Mouse (Mus musculus) C2C12 (cell line): ENCODE results near the gene Gm4559. TPM values are rescaled to one million over a fixed set of nuclear protein-coding genes. Genes with fewer than 3 reads are reported as not detected.

Experiments used
- H3K27me3 ChIP-seq: one replicate; pipeline ENCODE4 v1.6.1; 2011; ENCODE audit not compliant: control insufficient read depth, insufficient read depth, insufficient read length
- H3K36me3 ChIP-seq: one replicate; pipeline ENCODE4 v1.6.1; 2011; ENCODE audit not compliant: control insufficient read depth, insufficient read depth
- H3K4me3 ChIP-seq: one replicate; pipeline ENCODE4 v1.5.1; 2011; ENCODE audit warnings: mild to moderate bottlenecking, control low read depth; ENCODE audit not compliant: poor library complexity, insufficient read depth, severe bottlenecking
- H3K79me2 ChIP-seq: one replicate; pipeline ENCODE4 v1.6.1; 2011; ENCODE audit not compliant: control insufficient read depth, insufficient read depth
- H3K79me3 ChIP-seq: one replicate; pipeline ENCODE4 v1.6.1; 2011; ENCODE audit warnings: low read depth, control low read depth
- H3ac ChIP-seq: one replicate; pipeline ENCODE3; 2011; ENCODE audit warnings: low read depth; ENCODE audit not compliant: control insufficient read depth, insufficient read length
- CEBPB ChIP-seq: IDR thresholded peaks from one replicate; pipeline ENCODE4 v1.6.1; 2011; ENCODE audit warnings: low read depth, mild to moderate bottlenecking, control low read depth, moderate library complexity
- MAX ChIP-seq: IDR thresholded peaks from one replicate; pipeline ENCODE4 v1.6.1; 2011; ENCODE audit warnings: mild to moderate bottlenecking, control low read depth
- MYOD1 ChIP-seq: IDR thresholded peaks from one replicate; pipeline ENCODE4 v1.6.1; 2011; ENCODE audit warnings: low read depth; ENCODE audit not compliant: control insufficient read depth, insufficient read length
- MYOG ChIP-seq: IDR thresholded peaks from one replicate; pipeline ENCODE4 v1.6.1; 2011; ENCODE audit not compliant: control insufficient read depth, insufficient read length; ENCODE audit errors: extremely low read depth
- polyA plus RNA-seq: library from polyadenylated mRNA; unstranded; fragments of >200 nt; fragmentation: generic; extraction: Trizol; gene quantifications from one replicate; pipeline ENCODE4 v1.2.1, GENCODE M21; 2012; ENCODE audit warnings: missing spikeins

Gm4559 gene
- polyA plus RNA-seq, 1 experiment: not detected

- Histone ChIP-seq H3K36me3 (no peaks in the 10 kb centered on the region), H3K27me3 (peaks cover 13% of the 10 kb centered on the region), H3ac (no peak overlapping the region), H3K79me3 (no peaks in the 10 kb centered on the region), H3K79me2 (no peaks in the 10 kb centered on the region), H3K4me3 (no peak overlapping the region)
- TF ChIP-seq MYOD1 (no peak), MAX (no peak), CEBPB (no peak), MYOG (no peak)
Measured at GRCm38 (mm10) chr7:142224518-142224917, 49.6 kb downstream of the Gm4559 start.

Other genes with a start within 250 kb of the Gm4559 start
- 27.5 TPM for gene Mob2, start 213.3 kb downstream of the Gm4559 start, polyA plus RNA-seq
- gene Dusp8, start 178.5 kb downstream of the Gm4559 start, polyA plus RNA-seq: 2.1 TPM
- gene Gm45618, start 153.6 kb downstream of the Gm4559 start, polyA plus RNA-seq: not detected
- gene Gm39115, start 138.3 kb downstream of the Gm4559 start, polyA plus RNA-seq: not detected
- not detected for gene Gm45337, start 129.8 kb downstream of the Gm4559 start, polyA plus RNA-seq
- gene Gm29735, start 117.2 kb downstream of the Gm4559 start, polyA plus RNA-seq: not detected
- not detected for gene Gm4553, start 108.6 kb downstream of the Gm4559 start, polyA plus RNA-seq
- gene Krtap5-2, start 98.4 kb downstream of the Gm4559 start, polyA plus RNA-seq: not detected
- gene Gm10153, start 84.0 kb downstream of the Gm4559 start, polyA plus RNA-seq: not detected
- gene Krtap5-3, start 73.0 kb downstream of the Gm4559 start, polyA plus RNA-seq: not detected
- gene Gm7579, start 62.5 kb downstream of the Gm4559 start, polyA plus RNA-seq: not detected
- gene Krtap5-5, start 44.4 kb downstream of the Gm4559 start, polyA plus RNA-seq: not detected
- not detected for gene Gm40460, start 33.3 kb downstream of the Gm4559 start, polyA plus RNA-seq
- gene Gm2431, start 16.0 kb downstream of the Gm4559 start, polyA plus RNA-seq: not detected
- not detected for gene Krtap5-1, start 22.8 kb upstream of the Gm4559 start, polyA plus RNA-seq
- gene Krtap5-4, start 29.2 kb upstream of the Gm4559 start, polyA plus RNA-seq: 0.04 TPM
- 2.0 TPM for gene Ifitm10, start 99.4 kb upstream of the Gm4559 start, polyA plus RNA-seq
- not detected for gene Gm49369, start 108.3 kb upstream of the Gm4559 start, polyA plus RNA-seq
- gene Ctsd, start 113.7 kb upstream of the Gm4559 start, polyA plus RNA-seq: 384 TPM
- 0.07 TPM for gene Syt8, start 160.5 kb upstream of the Gm4559 start, polyA plus RNA-seq
- gene Tnni2, start 167.4 kb upstream of the Gm4559 start, polyA plus RNA-seq: 7.5 TPM
- 96.1 TPM for gene Lsp1, start 186.4 kb upstream of the Gm4559 start, polyA plus RNA-seq
- gene Tnnt3, start 224.5 kb upstream of the Gm4559 start, polyA plus RNA-seq: 6.8 TPM